Mouse (Mus musculus): ENCODE results near the gene Ranbp2.

DNA sequence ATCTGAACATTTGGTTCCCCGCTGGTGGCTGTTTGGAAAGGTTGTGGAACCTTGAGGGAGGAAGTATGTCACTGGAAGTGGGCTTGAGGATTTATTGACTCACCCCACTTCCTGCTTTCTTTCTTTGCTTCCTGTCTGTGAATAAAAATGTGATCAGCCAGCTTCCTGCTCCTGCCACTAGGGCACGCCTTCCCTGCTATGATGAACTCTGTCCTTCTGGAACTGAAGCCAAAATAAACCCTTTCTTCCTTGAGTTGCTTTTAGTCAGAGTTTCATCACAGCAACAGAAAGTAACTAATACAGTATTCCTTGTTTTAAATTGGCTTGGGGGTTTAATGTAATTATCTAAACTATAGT, 40.8 kb upstream of the Ranbp2 start:
- TF ChIP-seq CTCF (IDR thresholded peaks at IDR 0.05; ENCODE audit: insufficient read depth, low read depth, low read length) (no peak), POLR2A (IDR thresholded peaks at IDR 0.05; ENCODE audit: insufficient read depth, low read depth, low read length) (no peak)
